Mouse (Mus musculus) testis, postnatal 10 days (tissue): ENCODE data around the gene Mknk2.
"Not testable (repeated sequence)": the region's sequence is repeated elsewhere in the genome, so short reads cannot be mapped to it uniquely, and the experiment has no call there.

ENCODE experiments used
- DNase-seq: peaks from one replicate; pipeline ENCODE4 v3.0.0; 2021; ENCODE audit warnings: low spot score

The Mknk2 gene

GRCm38 (mm10) chr10:80650392-80650791 lies 27.5 kb downstream of the Mknk2 start:
- no peak for DNase-seq

GRCm38 (mm10) chr10:80649910-80650309 lies 28.0 kb downstream of the Mknk2 start:
- DNase-seq, result not testable (repeated sequence)

- DNase-seq, result no peak
Measured at GRCm38 (mm10) chr10:80646936-80647335, 31.0 kb downstream of the Mknk2 start.

GRCm38 (mm10) chr10:80635345-80635744 lies 42.6 kb downstream of the Mknk2 start:
- DNase-seq, result no peak

GRCm38 (mm10) chr10:80628925-80629324 lies 49.0 kb downstream of the Mknk2 start:
- DNase-seq, result no peak

- DNase-seq, result peak; percentile 82
Measured at GRCm38 (mm10) chr10:80627685-80628084, 50.2 kb downstream of the Mknk2 start.

- no peak for DNase-seq
Measured at GRCm38 (mm10) chr10:80625764-80626163, 52.1 kb downstream of the Mknk2 start.

- peak; percentile 71 for DNase-seq
Measured at GRCm38 (mm10) chr10:80623457-80624191, 54.3 kb downstream of the Mknk2 start.

GRCm38 (mm10) chr10:80622661-80623456 lies 55.1 kb downstream of the Mknk2 start, which contains the start of gene Csnk1g2:
TSS of gene Csnk1g2 (plus strand) at chr10:80622838.
- DNase-seq, result peak; percentile 86

GRCm38 (mm10) chr10:80621940-80622660 lies 55.8 kb downstream of the Mknk2 start:
- peak; percentile 99 for DNase-seq

- DNase-seq, result no peak
Measured at GRCm38 (mm10) chr10:80621690-80621939, 56.3 kb downstream of the Mknk2 start.

- DNase-seq, result no peak
Measured at GRCm38 (mm10) chr10:80620796-80621689, 56.9 kb downstream of the Mknk2 start.

GRCm38 (mm10) chr10:80620365-80620764 lies 57.5 kb downstream of the Mknk2 start:
- no peak for DNase-seq

GRCm38 (mm10) chr10:80619465-80620244 lies 58.3 kb downstream of the Mknk2 start:
- DNase-seq, result no peak

- DNase-seq, result no peak
Measured at GRCm38 (mm10) chr10:80618181-80618580, 59.7 kb downstream of the Mknk2 start.
